Mouse (Mus musculus): Measurements from ENCODE around the gene Mapk8.
A peak's percentile ranks its signal among the peaks of the same experiment; 100 is the strongest.

DNA sequence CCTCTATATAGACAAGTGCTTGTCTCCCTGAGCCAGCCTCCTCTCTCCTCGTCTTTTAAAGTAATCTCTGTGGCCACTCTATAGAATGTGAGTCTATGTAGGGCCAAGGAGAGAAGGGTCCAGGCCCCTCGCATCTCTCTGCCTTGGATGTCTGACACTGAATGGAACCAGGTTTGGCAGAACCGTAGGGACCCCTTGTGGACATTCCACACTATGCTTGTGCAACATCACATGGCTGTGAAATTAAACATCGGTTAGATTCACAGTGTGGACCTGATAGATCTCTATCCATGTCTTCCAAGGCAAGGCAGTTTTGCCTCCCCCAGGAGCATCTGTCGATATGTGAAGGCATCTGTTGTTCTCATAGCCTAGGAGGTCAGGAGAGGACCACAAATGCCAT is 108.3 kb downstream of the Mapk8 start:
- peak; percentile 24; the same call in 1 of the 2 replicates for TF ChIP-seq CTCF (IDR thresholded peaks at IDR 0.05; ENCODE audit: low read depth)
- no peak for TF ChIP-seq EP300 (IDR thresholded peaks at IDR 0.05; ENCODE audit: low read depth)

All from liver, embryonic 14.5 days (tissue).